Mouse (Mus musculus) hindbrain, embryonic 16.5 days (tissue): Measurements from ENCODE around the gene Erc2. TPM values are rescaled to one million over a fixed set of nuclear protein-coding genes. Genes with fewer than 3 reads are reported as not detected.
A peak's percentile ranks its signal among the peaks of the same experiment; 100 is the strongest.

Source experiments
- ATAC-seq: fragments of 200-750 bp; cut with Nextera tagmentation; 2 replicates; pipeline ENCODE4 v1.8.0; 2017; ENCODE audit warnings: moderate TSS enrichment, moderate library complexity
- H3K27ac ChIP-seq: fragments of 300-500 bp; sonication (generic); 2 replicates; pipeline ENCODE4 v1.5.1; 2014; ENCODE audit warnings: low read depth, mild to moderate bottlenecking, control low read depth, low read length, moderate library complexity
- H3K27me3 ChIP-seq: fragments of 300-500 bp; sonication (generic); replicated peaks from 2 replicates; pipeline ENCODE4 v1.6.1; 2014; ENCODE audit warnings: low read length; ENCODE audit not compliant: control insufficient read depth, insufficient read depth
- H3K36me3 ChIP-seq: fragments of 300-500 bp; sonication (generic); 2 replicates; pipeline ENCODE4 v1.6.1; 2014; ENCODE audit warnings: mild to moderate bottlenecking, low read length, moderate library complexity, mixed read lengths; ENCODE audit not compliant: control insufficient read depth, insufficient read depth
- H3K4me1 ChIP-seq: fragments of 300-500 bp; sonication (generic); 2 replicates; pipeline ENCODE4 v1.6.1; 2014; ENCODE audit warnings: low read depth, low read length; ENCODE audit not compliant: control insufficient read depth, insufficient read depth
- H3K4me2 ChIP-seq: fragments of 300-500 bp; sonication (generic); 2 replicates; pipeline ENCODE4 v1.6.1; 2014; ENCODE audit warnings: mild to moderate bottlenecking, low read length, control low read depth, moderate library complexity
- H3K4me3 ChIP-seq: fragments of 300-500 bp; sonication (generic); 2 replicates; pipeline ENCODE4 v1.5.1; 2014; ENCODE audit warnings: mild to moderate bottlenecking, low read length, control low read depth, moderate library complexity
- H3K9ac ChIP-seq: fragments of 300-500 bp; sonication (generic); 2 replicates; pipeline ENCODE4 v1.6.1; 2014; ENCODE audit warnings: low read depth, mild to moderate bottlenecking, control low read depth, low read length, moderate library complexity
- H3K9me3 ChIP-seq: fragments of 300-500 bp; sonication (generic); 2 replicates; pipeline ENCODE4 v1.6.1; 2014; ENCODE audit warnings: mild to moderate bottlenecking, low read length, moderate library complexity; ENCODE audit not compliant: control insufficient read depth
- WGBS: fragments of 180-500 bp; shearing (Covaris S2); extraction: QIAGEN DNeasy Blood & Tissue Kit; methylation state at CpG from one replicate; pipeline ENCODE4 v1.1.7; 2014; 5-methylcytosine and 5-hydroxymethylcytosine counted together
- polyA plus RNA-seq: library from polyadenylated mRNA; unstranded; fragments of >200 nt; fragmentation: Nextera tagmentation; extraction: Ambion mirVana; gene quantifications from 2 replicates; pipeline ENCODE4 v1.2.1, GENCODE M21; 2015

Erc2 gene
- polyA plus RNA-seq, 1 experiment from 2014 or later = 73.8 TPM

DNA sequence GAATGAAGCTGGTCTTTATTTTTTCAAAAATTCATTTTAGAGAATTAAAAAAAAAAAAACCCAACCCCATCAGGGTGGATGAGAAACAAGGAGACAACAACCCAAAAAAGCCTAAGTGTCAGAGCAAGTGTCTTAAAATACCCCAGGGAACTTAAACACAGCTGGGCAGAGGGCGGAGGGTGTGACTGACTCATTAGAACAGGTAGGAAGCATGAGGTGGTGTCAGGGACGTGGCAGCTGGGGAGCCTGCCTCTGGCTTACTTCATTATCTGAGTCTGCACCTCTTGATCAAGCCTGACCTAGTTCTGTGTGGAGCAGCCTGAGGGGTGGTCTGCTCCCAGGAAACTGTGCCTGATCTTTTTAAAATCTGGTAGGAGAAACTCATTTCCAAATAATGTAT lies 20.8 kb downstream of the Erc2 start:
- no peak overlapping the region for H3K27ac ChIP-seq
- H3K9ac ChIP-seq = no peak overlapping the region
- no peaks in the 10 kb centered on the region for H3K9me3 ChIP-seq
- H3K4me1 ChIP-seq = no peaks in the 10 kb centered on the region
- ATAC-seq = no peak
- no peaks in the 10 kb centered on the region for H3K36me3 ChIP-seq
- no peak overlapping the region for H3K4me2 ChIP-seq
- no peak overlapping the region for H3K4me3 ChIP-seq
- H3K27me3 ChIP-seq = no peaks in the 10 kb centered on the region
- whole genome bisulfite sequencing = 59% methylated on average over 2 of the region's 2 CpGs

DNA sequence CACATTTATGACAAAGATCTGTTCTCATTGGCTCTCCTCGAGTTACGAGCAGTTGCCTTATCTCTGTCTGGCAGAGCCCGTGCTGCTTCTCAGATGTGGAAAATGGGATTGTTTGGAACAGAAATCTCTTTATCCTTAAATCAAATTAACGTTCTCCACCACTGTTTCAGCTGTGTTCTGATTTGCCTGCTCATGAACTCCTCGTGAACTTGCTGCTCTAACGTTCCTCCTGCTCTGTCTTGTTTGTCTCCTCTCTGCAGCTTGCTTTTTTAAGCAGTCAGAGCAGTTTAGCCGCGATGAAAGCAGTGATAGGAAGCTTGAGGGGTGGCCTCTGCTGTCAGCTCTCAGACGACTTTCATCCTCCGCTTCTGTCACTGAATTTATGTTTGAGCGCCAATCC lies 32.4 kb downstream of the Erc2 start:
- 64% methylated on average over 11 of the region's 11 CpGs for WGBS
- no peaks in the 10 kb centered on the region for H3K4me1 ChIP-seq

DNA sequence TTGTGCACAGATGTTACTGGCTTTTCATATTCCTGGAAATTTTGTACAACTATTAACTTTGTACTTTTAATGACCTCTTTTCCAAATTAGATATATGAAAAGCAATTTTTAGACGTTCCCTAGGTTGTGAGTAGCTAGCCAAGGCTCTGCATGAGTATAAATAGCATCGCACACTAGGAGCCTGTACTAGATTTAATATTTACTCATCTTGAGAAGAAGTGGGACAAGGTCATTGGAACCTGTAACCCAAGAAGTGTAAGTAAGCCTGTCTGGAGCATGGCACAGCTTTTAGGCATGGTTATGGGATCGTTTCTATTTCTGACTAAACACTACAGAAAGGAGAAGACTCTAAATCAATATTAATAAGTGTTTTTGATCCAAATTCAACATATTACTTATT lies 36.4 kb downstream of the Erc2 start:
- no peaks in the 10 kb centered on the region for H3K4me1 ChIP-seq
- WGBS = 89% methylated on average over 3 of the region's 3 CpGs
- no peaks in the 10 kb centered on the region for H3K27me3 ChIP-seq
- ATAC-seq = no peak
- H3K9me3 ChIP-seq = no peaks in the 10 kb centered on the region
- H3K4me3 ChIP-seq = no peak overlapping the region
- no peak overlapping the region for H3K27ac ChIP-seq
- H3K36me3 ChIP-seq = peaks cover 2% of the 10 kb centered on the region; the same call in 1 of the 2 replicates
- no peak overlapping the region for H3K9ac ChIP-seq
- no peak overlapping the region for H3K4me2 ChIP-seq

More for the DNA sequence above, 32.4 kb downstream of the Erc2 start:
- Histone ChIP-seq H3K36me3 (peaks cover 11% of the 10 kb centered on the region; the same call in 1 of the 2 replicates), H3K9me3 (no peaks in the 10 kb centered on the region), H3K27ac (no peak overlapping the region), H3K4me2 (no peak overlapping the region), H3K9ac (no peak overlapping the region), H3K4me3 (no peak overlapping the region), H3K27me3 (no peaks in the 10 kb centered on the region)
- no peak for ATAC-seq

DNA sequence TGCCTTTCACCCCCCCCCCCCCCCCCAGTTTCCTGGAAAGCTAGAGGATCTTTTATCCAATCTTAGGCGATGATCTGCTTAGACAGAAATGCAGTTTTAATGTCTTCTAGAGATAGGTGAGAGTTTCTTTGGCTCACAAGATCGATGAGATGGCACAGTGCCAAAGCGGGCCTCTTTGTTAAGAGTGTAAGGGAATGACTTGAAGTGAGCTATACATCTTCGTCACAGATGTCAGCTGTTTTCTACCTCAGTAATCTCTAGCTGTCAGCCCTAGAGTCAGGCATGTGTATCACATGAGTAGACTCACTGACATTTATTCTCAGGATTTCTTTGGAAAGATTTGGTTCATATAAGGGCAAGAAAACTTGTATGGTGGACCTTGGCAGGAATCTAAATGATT lies 39.2 kb downstream of the Erc2 start:
- Histone ChIP-seq H3K9ac (no peak overlapping the region), H3K36me3 (no peaks in the 10 kb centered on the region), H3K4me2 (no peak overlapping the region), H3K27me3 (no peaks in the 10 kb centered on the region), H3K4me3 (no peak overlapping the region), H3K9me3 (no peaks in the 10 kb centered on the region), H3K4me1 (no peaks in the 10 kb centered on the region), H3K27ac (no peak overlapping the region)
- no peak for ATAC-seq
- WGBS = 54% methylated on average over 4 of the region's 4 CpGs

DNA sequence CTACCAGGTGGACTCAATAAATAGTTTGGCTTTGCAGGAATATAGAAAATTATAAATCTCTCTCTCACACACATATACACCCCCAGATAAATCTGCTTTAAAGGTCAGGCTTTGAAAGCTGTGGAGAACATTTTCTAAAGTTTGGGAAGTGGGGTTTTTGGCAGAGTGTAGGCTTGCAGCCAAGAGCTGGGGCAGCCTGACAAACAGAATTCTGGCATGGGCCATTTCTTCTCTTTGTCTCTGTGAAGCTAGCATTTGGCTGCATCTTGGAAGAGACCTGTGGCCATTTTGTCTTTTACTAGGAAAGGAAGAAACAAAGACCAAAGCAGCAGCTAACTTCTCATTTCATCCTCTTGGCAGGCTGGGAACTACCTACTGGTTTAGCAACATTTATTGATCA lies 40.0 kb downstream of the Erc2 start:
- H3K27me3 ChIP-seq = no peaks in the 10 kb centered on the region
- H3K4me1 ChIP-seq = no peaks in the 10 kb centered on the region
- H3K9me3 ChIP-seq = no peaks in the 10 kb centered on the region
- no peak overlapping the region for H3K27ac ChIP-seq
- no peak overlapping the region for H3K4me3 ChIP-seq
- no peaks in the 10 kb centered on the region for H3K36me3 ChIP-seq
- no peak for ATAC-seq
- H3K9ac ChIP-seq = no peak overlapping the region
- no peak overlapping the region for H3K4me2 ChIP-seq

DNA sequence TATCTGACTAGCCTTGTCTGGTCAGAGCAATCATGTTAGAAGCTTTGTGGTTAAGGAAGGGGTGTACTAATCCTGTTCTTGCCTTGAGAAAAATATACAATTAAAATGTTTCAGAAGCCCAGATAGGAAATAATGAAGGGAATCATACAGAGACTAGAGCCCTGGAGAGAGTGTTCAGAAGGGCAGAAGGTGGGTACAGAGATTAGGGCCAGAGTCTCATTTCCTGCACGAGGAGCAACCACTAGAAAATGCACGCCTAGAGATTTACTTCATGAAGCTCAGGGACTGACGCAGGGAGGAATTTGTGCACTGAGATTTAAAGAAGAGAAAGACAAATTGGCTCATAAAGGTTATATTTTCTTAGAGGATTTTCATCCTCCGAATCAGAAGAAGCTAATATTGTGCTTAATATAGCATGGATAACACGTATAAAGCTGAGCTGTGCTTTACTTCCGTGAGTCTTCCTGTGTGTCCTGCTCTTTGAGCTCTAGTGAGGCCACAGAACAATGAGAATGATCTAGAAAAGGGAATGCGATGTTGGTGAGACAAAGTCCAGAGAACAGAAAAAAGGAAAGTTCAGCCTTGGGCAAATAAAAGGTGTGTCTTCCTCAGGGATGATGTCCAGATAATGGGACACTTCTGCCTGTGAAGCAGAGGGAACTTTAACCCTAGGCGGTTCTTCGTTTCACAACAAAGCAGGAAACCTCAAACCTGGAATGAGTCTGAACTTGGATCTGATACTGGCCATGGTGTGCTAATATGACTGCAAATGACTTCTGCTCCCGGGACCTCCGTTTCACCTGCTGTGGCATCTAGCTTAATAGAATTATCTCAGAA lies 45.0 kb downstream of the Erc2 start:
- no peak overlapping the region for H3K9ac ChIP-seq
- WGBS = 87% methylated on average over 11 of the region's 11 CpGs
- H3K27ac ChIP-seq = no peak overlapping the region
- no peak overlapping the region for H3K4me3 ChIP-seq
- H3K9me3 ChIP-seq = no peaks in the 10 kb centered on the region
- H3K4me1 ChIP-seq = no peaks in the 10 kb centered on the region
- no peak for ATAC-seq
- no peaks in the 10 kb centered on the region for H3K36me3 ChIP-seq
- H3K4me2 ChIP-seq = no peak overlapping the region
- no peaks in the 10 kb centered on the region for H3K27me3 ChIP-seq

DNA sequence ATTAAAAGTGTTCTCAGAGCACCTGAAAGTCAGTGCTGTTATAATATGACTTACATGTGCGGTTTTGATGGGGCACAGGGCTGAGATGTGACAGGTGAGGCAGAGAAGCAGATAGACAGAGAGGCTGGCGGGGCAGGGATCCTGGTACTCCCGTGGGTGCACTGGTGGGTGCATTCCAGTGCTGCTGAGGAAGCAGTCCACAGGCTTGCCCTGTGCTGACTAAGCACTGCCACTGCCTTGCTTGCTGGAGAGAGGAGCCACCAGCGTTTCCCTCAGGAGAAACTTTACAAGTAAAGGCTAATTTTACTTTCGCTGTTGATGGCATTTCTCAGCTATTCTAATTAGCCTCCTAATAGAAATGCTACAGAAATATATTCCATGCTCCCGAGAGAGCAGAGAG lies 45.9 kb downstream of the Erc2 start:
- 0 out of 2 replicates have a peak, but pooled peaks have one; percentile 42 for ATAC-seq
- H3K4me3 ChIP-seq = no peak overlapping the region

DNA sequence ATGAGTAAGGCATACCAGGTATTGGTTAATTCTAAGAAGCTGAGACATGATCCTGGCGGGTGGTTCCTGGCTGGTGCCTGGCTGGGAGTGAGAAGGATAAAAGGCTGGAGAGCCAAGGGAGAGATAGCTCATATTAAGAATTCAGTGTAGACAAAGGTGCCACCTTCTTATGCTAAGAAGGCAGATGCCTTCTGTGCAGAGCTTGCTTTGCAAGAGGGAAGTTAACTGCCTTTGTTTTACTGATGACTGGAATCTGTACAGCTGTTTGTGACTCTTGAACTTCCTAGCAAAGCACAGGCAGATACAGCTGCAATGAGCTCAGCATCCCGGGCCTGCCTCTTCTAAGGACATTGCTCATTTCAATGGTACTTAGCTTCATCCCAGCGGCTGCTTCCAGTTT lies 47.7 kb downstream of the Erc2 start:
- H3K4me2 ChIP-seq = no peak overlapping the region
- no peak overlapping the region for H3K27ac ChIP-seq
- no peak overlapping the region for H3K4me3 ChIP-seq
- ATAC-seq = no peak
- H3K9ac ChIP-seq = no peak overlapping the region
- H3K27me3 ChIP-seq = no peaks in the 10 kb centered on the region
- no peaks in the 10 kb centered on the region for H3K4me1 ChIP-seq
- H3K9me3 ChIP-seq = no peaks in the 10 kb centered on the region
- 89% methylated on average over 3 of the region's 3 CpGs for WGBS
- no peaks in the 10 kb centered on the region for H3K36me3 ChIP-seq

More for the DNA sequence above, 45.9 kb downstream of the Erc2 start:
- Histone ChIP-seq H3K9ac (no peak overlapping the region), H3K4me1 (no peaks in the 10 kb centered on the region), H3K9me3 (no peaks in the 10 kb centered on the region), H3K36me3 (no peaks in the 10 kb centered on the region), H3K27ac (no peak overlapping the region), H3K27me3 (no peaks in the 10 kb centered on the region), H3K4me2 (no peak overlapping the region)
- 71% methylated on average over 6 of the region's 6 CpGs for WGBS

DNA sequence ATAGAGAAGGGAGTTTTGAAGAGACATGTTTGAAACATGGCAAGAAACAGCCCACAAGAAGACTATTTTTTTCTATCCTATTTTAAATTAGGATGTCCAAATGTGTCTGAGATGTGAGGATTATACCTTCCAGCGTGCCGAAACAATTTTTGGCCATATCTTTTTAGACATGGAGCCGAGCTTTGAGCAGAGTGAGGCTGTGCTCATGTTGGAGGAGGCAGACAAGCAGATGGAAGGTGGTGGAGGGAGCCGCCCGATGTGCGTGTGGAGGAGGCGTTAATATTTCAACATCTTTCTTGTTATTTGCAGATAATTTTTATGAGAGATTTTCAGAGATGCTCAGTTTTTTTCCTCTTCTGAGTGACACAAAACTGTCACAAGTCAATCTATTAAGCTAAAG lies 50.5 kb downstream of the Erc2 start:
- Histone ChIP-seq H3K4me3 (no peak overlapping the region), H3K27me3 (no peaks in the 10 kb centered on the region), H3K9ac (no peak overlapping the region), H3K4me1 (no peaks in the 10 kb centered on the region), H3K27ac (no peak overlapping the region), H3K36me3 (no peaks in the 10 kb centered on the region), H3K4me2 (no peak overlapping the region), H3K9me3 (no peaks in the 10 kb centered on the region)
- ATAC-seq = no peak
- WGBS = 91% methylated on average over 7 of the region's 7 CpGs
